Mouse (Mus musculus) kidney, postnatal 0 days (tissue): ENCODE results near the gene Polr2i. TPM values are rescaled to one million over a fixed set of nuclear protein-coding genes. Genes with fewer than 3 reads are reported as not detected.
A peak's percentile ranks its signal among the peaks of the same experiment; 100 is the strongest.
"Not testable (repeated sequence)": the region's sequence is repeated elsewhere in the genome, so short reads cannot be mapped to it uniquely, and the experiment has no call there.

Experiments
- ATAC-seq: fragments of 200-750 bp; cut with Nextera tagmentation; replicated peaks from 2 replicates; pipeline ENCODE4 v1.8.0; 2017; ENCODE audit warnings: low read depth, moderate number of reproducible peaks, moderate TSS enrichment, moderate library complexity; ENCODE audit not compliant: low FRiP score
- DNase-seq: peaks from one replicate; pipeline ENCODE4 v3.0.0-alpha.2; 2016; ENCODE audit warnings: low spot score
- H3K27ac ChIP-seq: fragments of 300-500 bp; sonication (generic); 2 replicates; pipeline ENCODE4 v1.5.1; 2014; ENCODE audit warnings: mild to moderate bottlenecking
- H3K27me3 ChIP-seq: fragments of 300-500 bp; sonication (generic); 2 replicates; pipeline ENCODE4 v1.6.1; 2014; ENCODE audit warnings: low read length, mixed read lengths; ENCODE audit not compliant: insufficient read depth
- H3K36me3 ChIP-seq: fragments of 300-500 bp; sonication (generic); 2 replicates; pipeline ENCODE4 v1.6.1; 2014; ENCODE audit warnings: low read length, mixed read lengths; ENCODE audit not compliant: insufficient read depth
- H3K4me1 ChIP-seq: fragments of 300-500 bp; sonication (generic); replicated peaks from 2 replicates; pipeline ENCODE4 v1.6.1; 2014; ENCODE audit warnings: antibody characterized with exemption, low read length, mixed read lengths; ENCODE audit not compliant: insufficient read depth
- H3K4me2 ChIP-seq: fragments of 300-500 bp; sonication (generic); 2 replicates; pipeline ENCODE4 v1.6.1; 2014; ENCODE audit warnings: mild to moderate bottlenecking, low read length, moderate library complexity, mixed read lengths
- H3K4me3 ChIP-seq: fragments of 300-500 bp; sonication (generic); replicated peaks from 2 replicates; pipeline ENCODE4 v1.5.1; 2014; ENCODE audit warnings: low read depth, low read length
- H3K9ac ChIP-seq: fragments of 300-500 bp; sonication (generic); 2 replicates; pipeline ENCODE4 v1.6.1; 2014; ENCODE audit warnings: low read depth, low read length
- H3K9me3 ChIP-seq: fragments of 300-500 bp; sonication (generic); replicated peaks from 2 replicates; pipeline ENCODE4 v1.6.1; 2016; ENCODE audit warnings: low read length, inconsistent platforms, mixed read lengths
- CTCF ChIP-seq: IDR thresholded peaks from 2 replicates; pipeline ENCODE4 v1.5.1; 2016; ENCODE audit warnings: antibody characterized with exemption, low read depth, mild to moderate bottlenecking, moderate library complexity
- WGBS: fragments of 180-500 bp; shearing (Covaris S2); extraction: QIAGEN DNeasy Blood & Tissue Kit; methylation state at CpG from one replicate; pipeline ENCODE4 v1.1.7; 2014; 5-methylcytosine and 5-hydroxymethylcytosine counted together
- polyA plus RNA-seq: library from polyadenylated mRNA; unstranded; fragments of >200 nt; fragmentation: Nextera tagmentation; extraction: Ambion mirVana; gene quantifications from 2 replicates; pipeline ENCODE4 v1.2.1, GENCODE M21; 2015

Polr2i gene
- 148 and 157 TPM in 2 replicates for polyA plus RNA-seq

GRCm38 (mm10) chr7:30231669-30232454 lies at the start of gene Polr2i, which contains the start of gene Tbcb:
Polr2i (plus strand) TSS chr7:30231948.
Tbcb (minus strand) TSS chr7:30232272.
- H3K4me2 ChIP-seq = peak within 1 kb of the TSS; percentile 74
- peak within 1 kb of the TSS; percentile 75 for H3K4me3 ChIP-seq
- H3K9ac ChIP-seq = peak within 1 kb of the TSS; percentile 83
- DNase-seq (peak; percentile 100), ATAC-seq (peak; percentile 95)
- peak within 1 kb of the TSS; percentile 93 for H3K27ac ChIP-seq
- peaks cover 10% of the 10 kb centered on the region for H3K4me1 ChIP-seq
- no peaks in the 10 kb centered on the region for H3K27me3 ChIP-seq
- under 1% methylated on average over 67 of the region's 67 CpGs for WGBS
- TF ChIP-seq CTCF = no peak
- 0 out of 2 replicates have a peak, but pooled peaks cover 6% of the 10 kb centered on the region for H3K36me3 ChIP-seq
- no peaks in the 10 kb centered on the region for H3K9me3 ChIP-seq

- H3K4me1 ChIP-seq, H3K9ac ChIP-seq, H3K9me3 ChIP-seq, H3K27me3 ChIP-seq, DNase-seq, H3K4me2 ChIP-seq, H3K4me3 ChIP-seq, ATAC-seq, H3K27ac ChIP-seq: not testable (repeated sequence)
- peaks cover 31% of the 10 kb centered on the region for H3K36me3 ChIP-seq
- WGBS = 71% methylated on average over 6 of the region's 7 CpGs
These were observed 48.6 kb upstream of the Polr2i start for GRCm38 (mm10) chr7:30183189-30183588.

GRCm38 (mm10) chr7:30183879-30184289 lies 47.9 kb upstream of the Polr2i start, which contains the start of gene Cox7a1:
Cox7a1 (plus strand) TSS chr7:30184144.
- TF ChIP-seq CTCF = no peak
- ATAC-seq (peak; percentile 62), DNase-seq (peak; percentile 89)
- WGBS = under 1% methylated on average over 11 of the region's 11 CpGs
- no peaks in the 10 kb centered on the region for H3K27me3 ChIP-seq
- 0 out of 2 replicates have a peak within 1 kb of the TSS, but pooled peaks have one; percentile 32 for H3K9ac ChIP-seq
- peaks cover 33% of the 10 kb centered on the region for H3K36me3 ChIP-seq
- H3K4me1 ChIP-seq = no peaks in the 10 kb centered on the region
- peak within 1 kb of the TSS; percentile 51 for H3K4me2 ChIP-seq
- no peaks in the 10 kb centered on the region for H3K9me3 ChIP-seq
- H3K4me3 ChIP-seq = peak within 1 kb of the TSS; percentile 15; the same call in 1 of the 2 replicates
- H3K27ac ChIP-seq = no peak within 1 kb of the TSS

- Histone ChIP-seq H3K9me3 (no peaks in the 10 kb centered on the region), H3K4me2 (no peak overlapping the region), H3K27me3 (no peaks in the 10 kb centered on the region), H3K36me3 (peaks cover 38% of the 10 kb centered on the region), H3K9ac (no peak overlapping the region), H3K4me1 (no peaks in the 10 kb centered on the region), H3K27ac (no peak overlapping the region), H3K4me3 (0 out of 2 replicates have a peak overlapping the region, but pooled peaks have one; percentile 15)
- no peak for DNase-seq
- no peak for ATAC-seq
- no peak for TF ChIP-seq CTCF
- WGBS = 74% methylated on average over 13 of the region's 13 CpGs
These were observed 47.0 kb upstream of the Polr2i start for GRCm38 (mm10) chr7:30184641-30185348.

- Histone ChIP-seq H3K4me1 (peaks cover 12% of the 10 kb centered on the region), H3K9ac (no peak overlapping the region), H3K27me3 (no peaks in the 10 kb centered on the region), H3K27ac (no peak overlapping the region), H3K36me3 (peaks cover 56% of the 10 kb centered on the region), H3K4me3 (no peak overlapping the region), H3K9me3 (no peaks in the 10 kb centered on the region), H3K4me2 (no peak overlapping the region)
- ATAC-seq = no peak
- no peak for TF ChIP-seq CTCF
- DNase-seq = no peak
- 63% methylated on average over 12 of the region's 12 CpGs for WGBS
These were observed 43.2 kb upstream of the Polr2i start for GRCm38 (mm10) chr7:30188344-30189115.

GRCm38 (mm10) chr7:30189116-30189491 lies 42.6 kb upstream of the Polr2i start:
- Histone ChIP-seq H3K4me1 (peaks cover 13% of the 10 kb centered on the region), H3K36me3 (peaks cover 56% of the 10 kb centered on the region), H3K27me3 (no peaks in the 10 kb centered on the region), H3K9me3 (no peaks in the 10 kb centered on the region), H3K27ac (no peak overlapping the region), H3K9ac (no peak overlapping the region), H3K4me2 (no peak overlapping the region), H3K4me3 (no peak overlapping the region)
- ATAC-seq (no peak), DNase-seq (no peak)
- no peak for TF ChIP-seq CTCF
- 52% methylated on average over 4 of the region's 4 CpGs for WGBS
